Mouse (Mus musculus) ES-E14 (cell line): Measurements from ENCODE around the gene Cela2a.

Source experiments
- MAFK ChIP-seq: IDR thresholded peaks from 2 replicates; pipeline ENCODE4 v1.6.1; 2014; ENCODE audit warnings: mild to moderate bottlenecking, low read depth, low read length, inconsistent platforms; ENCODE audit not compliant: insufficient read depth
- ZNF384 ChIP-seq: IDR thresholded peaks from 2 replicates; pipeline ENCODE4 v1.6.1; 2012; ENCODE audit warnings: low read depth, low read length, inconsistent platforms

DNA sequence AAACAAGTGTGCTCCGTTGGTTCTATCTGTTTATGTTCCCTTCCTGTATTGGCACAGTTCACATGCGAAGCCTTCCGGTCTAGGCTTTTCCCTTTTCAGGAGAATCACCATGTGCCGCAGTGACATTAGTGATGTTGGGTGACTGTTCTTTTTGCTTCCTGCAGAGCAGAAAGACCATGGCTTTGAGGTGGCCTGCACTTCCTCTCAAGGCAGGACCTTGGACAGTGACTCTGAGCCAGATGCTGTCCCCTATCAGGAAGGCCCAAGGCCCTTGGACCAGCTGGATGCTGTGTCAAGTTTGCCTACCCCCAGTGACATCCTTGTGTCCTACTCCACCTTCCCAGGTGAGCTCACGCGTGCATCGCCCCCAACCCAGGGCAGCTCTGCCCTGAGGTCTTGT, 14.6 kb downstream of the Cela2a start:
- TF ChIP-seq MAFK, result no peak
- TF ChIP-seq ZNF384, result no peak
